ENCODE assay signal across 8 mouse cellular contexts in the genomic region with DNA sequence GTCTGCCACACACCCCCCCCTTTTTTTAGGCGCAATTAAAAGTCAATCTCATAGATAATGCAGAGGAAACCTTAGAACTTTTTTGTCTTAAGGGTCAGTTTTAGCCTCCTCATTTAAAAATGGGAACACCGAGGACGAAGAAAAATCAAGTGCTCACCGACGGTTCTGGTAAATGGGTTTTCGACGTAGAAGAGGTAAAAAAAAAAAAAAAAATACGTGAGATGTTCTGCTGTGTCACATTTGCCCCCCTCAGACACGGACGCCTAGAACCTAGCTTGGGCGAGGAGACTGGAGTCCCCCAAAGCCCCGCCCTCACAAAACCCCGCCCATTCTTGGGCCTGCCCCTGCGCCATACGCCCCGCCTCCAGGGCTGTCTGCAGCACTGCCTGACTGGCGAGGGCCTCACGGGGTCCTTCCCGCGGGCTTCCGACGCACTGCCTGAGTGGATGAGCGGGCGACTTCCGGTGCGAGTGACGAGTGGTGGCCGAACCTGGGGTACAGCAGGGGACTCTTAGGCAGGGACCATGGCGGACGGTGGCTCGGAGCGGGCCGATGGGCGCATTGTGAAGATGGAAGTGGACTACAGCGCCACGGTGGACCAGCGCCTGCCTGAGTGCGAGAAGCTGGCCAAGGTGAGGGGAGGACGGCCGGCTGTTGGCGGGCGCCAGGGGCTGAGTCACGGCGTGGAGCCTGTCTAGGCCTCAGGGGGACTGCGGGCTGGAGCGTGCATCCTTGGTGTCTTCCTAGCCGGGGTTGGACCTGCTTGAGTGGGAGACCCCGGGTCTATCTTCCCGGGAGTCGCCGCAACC. TPM values are rescaled to one million over a fixed set of nuclear protein-coding genes. Genes with fewer than 3 reads are reported as not detected.
DNase-seq lines count a peak whose midpoint lies in the region; ATAC-seq lines count a peak whose summit lies in the region.

A gene (plus strand): TSS at position 432 of the 809 bp plus-strand sequence.

- 0 out of 2 replicates have a peak, but pooled peaks cover 4% of the 10 kb centered on the region for H3K4me1 ChIP-seq in hindbrain, embryonic 11.5 days (replicated peaks; ENCODE audit: control insufficient read depth, insufficient read depth, low read length)

- DNase-seq in Muller cell, postnatal 12 days (ENCODE audit: inconsistent ontology term): peak; percentile 97
- DNase-seq in cerebellum, adult 9-11 months: peak; percentile 95
- DNase-seq in frontal cortex, adult 2 months (ENCODE audit: extremely low spot score in 1 of 2, low spot score in 1 of 2): peak; percentile 83 to 96
- peak; percentile 99 for DNase-seq in hindbrain, embryonic 11.5 days (ENCODE audit: low spot score)
- DNase-seq in layer of hippocampus, postnatal 10 days (ENCODE audit: low spot score in 2 of 2): peak; percentile 91 to 95
- DNase-seq in lung, postnatal 10 days: peak; percentile 98
- peak; percentile 97 for DNase-seq in ovary, postnatal 36 days (ENCODE audit: low spot score)
- DNase-seq in thymus, postnatal 25 days: peak; percentile 98

- whole genome bisulfite sequencing in hindbrain, embryonic 11.5 days: under 1% methylated on average over 51 of the region's 51 CpGs

- H3K9me3 ChIP-seq in hindbrain, embryonic 11.5 days (ENCODE audit: control insufficient read depth, low read length): no peaks in the 10 kb centered on the region

- peak within 1 kb of the TSS; percentile 42; the same call in 1 of the 2 replicates for H3K27ac ChIP-seq in hindbrain, embryonic 11.5 days (ENCODE audit: low read depth, low read length)

- peak within 1 kb of the TSS; percentile 75 for H3K4me2 ChIP-seq in hindbrain, embryonic 11.5 days (replicated peaks; ENCODE audit: low read depth, low read length)

- H3K4me3 ChIP-seq in hindbrain, embryonic 11.5 days (ENCODE audit: low read depth, low read length): peak within 1 kb of the TSS; percentile 97

- no peaks in the 10 kb centered on the region for H3K27me3 ChIP-seq in hindbrain, embryonic 11.5 days (ENCODE audit: control insufficient read depth, insufficient read depth, low read length)

- H3K36me3 ChIP-seq in hindbrain, embryonic 11.5 days (ENCODE audit: control insufficient read depth, insufficient read depth, low read length): no peaks in the 10 kb centered on the region

- ATAC-seq in hindbrain, embryonic 11.5 days (ENCODE audit: low FRiP score): peak; percentile 97

- peak within 1 kb of the TSS; percentile 93 for H3K9ac ChIP-seq in hindbrain, embryonic 11.5 days (ENCODE audit: low read depth, low read length)

RNA-seq across cellular contexts. Expression of the gene that starts here (rescaled TPM):
- polyA plus RNA-seq in frontal cortex, adult 2 months (2012; rRNA removed): 58.4 and 61.0 TPM in 2 replicates
- 224 and 230 TPM in 2 replicates for polyA plus RNA-seq in hindbrain, embryonic 11.5 days (2014; fragmentation: Nextera tagmentation; extraction: Ambion mirVana)
- 10 to 100 TPM; 78.5 to 86.2 TPM for total RNA-seq in layer of hippocampus, postnatal 10 days (2021)

Comparison
In these comparisons a context has a peak if more than half of its experiments do, and no peak if none do; other contexts are left out.
1. Peak in every context shown above with its lines: DNase-seq, ATAC-seq, H3K4me3 ChIP-seq and H3K27ac ChIP-seq.